Mouse (Mus musculus) ES-E14 (cell line): ENCODE results near the gene Hc. TPM values are rescaled to one million over a fixed set of nuclear protein-coding genes. Genes with fewer than 3 reads are reported as not detected.

ENCODE experiments used
- DNase-seq: peaks from one replicate; pipeline ENCODE4 v3.0.0-alpha.2; 2013; ENCODE audit warnings: low read depth, low spot score
- H3K27ac ChIP-seq: 2 replicates; pipeline ENCODE4 v1.5.1; 2012; ENCODE audit warnings: low read depth, mild to moderate bottlenecking, low read length, moderate library complexity, mixed read lengths; ENCODE audit not compliant: poor library complexity, insufficient read depth, severe bottlenecking
- H3K36me3 ChIP-seq: 2 replicates; pipeline ENCODE4 v1.6.1; 2012; ENCODE audit warnings: mild to moderate bottlenecking, low read length, moderate library complexity, mixed read lengths; ENCODE audit not compliant: control insufficient read depth, poor library complexity, insufficient read depth, severe bottlenecking
- H3K4me1 ChIP-seq, 2 experiments: fragments of 150-350 bp in 1 of 2; sonication (generic) in 1 of 2; 2 replicates each; pipeline ENCODE4 v1.6.1; 2012; ENCODE audit warnings: low read length in 2 of 2, mild to moderate bottlenecking in 1 of 2, mixed read lengths in 1 of 2; ENCODE audit not compliant: control insufficient read depth in 2 of 2, insufficient read depth in 2 of 2, poor library complexity in 1 of 2
- H3K4me3 ChIP-seq, 2 experiments: fragments of 150-350 bp in 1 of 2; sonication (generic) in 1 of 2; 2 replicates each; pipeline ENCODE4 v1.5.1; 2012; ENCODE audit warnings: low read length in 2 of 2, low read depth in 1 of 2, mild to moderate bottlenecking in 1 of 2, mixed read lengths in 1 of 2; ENCODE audit not compliant: insufficient read depth in 1 of 2, poor library complexity in 1 of 2, severe bottlenecking in 1 of 2
- H3K9ac ChIP-seq: 2 replicates; pipeline ENCODE4 v1.6.1; 2012; ENCODE audit warnings: low read depth, mild to moderate bottlenecking, low read length, mixed read lengths; ENCODE audit not compliant: poor library complexity, insufficient read depth, severe bottlenecking
- H3K9me3 ChIP-seq: fragments of 150-350 bp; sonication (generic); 2 replicates; pipeline ENCODE4 v1.6.1; 2012; ENCODE audit warnings: low read depth, mild to moderate bottlenecking, low read length; ENCODE audit not compliant: control insufficient read depth, insufficient read depth
- CHD2 ChIP-seq: IDR thresholded peaks from 2 replicates; pipeline ENCODE4 v1.6.1; 2014; ENCODE audit warnings: mild to moderate bottlenecking, low read depth, low read length, inconsistent platforms
- HCFC1 ChIP-seq: IDR thresholded peaks from 2 replicates; pipeline ENCODE4 v1.6.1; 2012; ENCODE audit warnings: low read length, inconsistent platforms, borderline replicate concordance; ENCODE audit not compliant: insufficient read depth
- MAFK ChIP-seq: IDR thresholded peaks from 2 replicates; pipeline ENCODE4 v1.6.1; 2014; ENCODE audit warnings: mild to moderate bottlenecking, low read depth, low read length, inconsistent platforms; ENCODE audit not compliant: insufficient read depth
- ZC3H11A ChIP-seq: IDR thresholded peaks from 2 replicates; pipeline ENCODE4 v1.6.1; 2012; ENCODE audit warnings: low read depth, mild to moderate bottlenecking, inconsistent platforms, low read length, borderline replicate concordance
- ZNF384 ChIP-seq: IDR thresholded peaks from 2 replicates; pipeline ENCODE4 v1.6.1; 2012; ENCODE audit warnings: low read depth, low read length, inconsistent platforms
- in situ Hi-C, 2 experiments: fragments of 600-800 bp; cut with MboI; formaldehyde crosslinking; loops; one replicate each; pipeline ENCODE4 v1.15.1; 2025; ENCODE audit warnings: low sequenced_read_pairs in 2 of 2, inconsistent platforms in 1 of 2; ENCODE audit not compliant: unreplicated experiment in 2 of 2
- total RNA-seq: library from RNA; depleted of rRNA; stranded (reverse); fragments of 300-350 nt; gene quantifications from 2 replicates; pipeline ENCODE4 v1.2.3, GENCODE M21; 2012

Gene Hc
- total RNA-seq, 1 experiment: 0.45 TPM

DNA sequence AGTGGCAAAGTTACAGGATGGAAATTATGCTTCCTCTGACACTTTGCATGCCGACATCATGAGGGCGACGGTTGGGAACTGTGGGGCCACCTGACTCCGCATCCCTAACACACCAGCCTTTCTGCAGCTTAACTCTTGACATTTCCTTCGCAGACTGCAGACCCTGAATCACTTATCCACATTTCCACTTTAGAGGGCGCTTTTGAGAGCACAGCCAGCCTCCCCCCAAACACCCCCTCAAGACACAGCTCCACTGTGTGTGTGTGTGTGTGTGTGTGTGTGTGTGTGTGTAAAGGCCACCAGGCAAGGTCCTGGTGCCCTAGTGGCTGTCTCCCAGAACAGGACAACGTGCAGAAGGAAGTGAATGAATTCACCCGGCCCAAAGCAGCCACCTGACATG, 95.4 kb downstream of the Hc start:
- Histone ChIP-seq H3K4me3 (no peak overlapping the region; a peak in 1 of 4 replicates), H3K9ac (no peak overlapping the region), H3K4me1 (peaks cover 5 to 14% of the 10 kb centered on the region in 2 experiments; a peak in 3 of 4 replicates), H3K36me3 (no peaks in the 10 kb centered on the region), H3K9me3 (no peaks in the 10 kb centered on the region), H3K27ac (no peak overlapping the region)
- in situ Hi-C loops: no loop called here
- DNase-seq: no peak
- no peak for TF ChIP-seq CHD2
- TF ChIP-seq HCFC1: no peak
- no peak for TF ChIP-seq MAFK
- no peak for TF ChIP-seq ZC3H11A
- no peak for TF ChIP-seq ZNF384

DNA sequence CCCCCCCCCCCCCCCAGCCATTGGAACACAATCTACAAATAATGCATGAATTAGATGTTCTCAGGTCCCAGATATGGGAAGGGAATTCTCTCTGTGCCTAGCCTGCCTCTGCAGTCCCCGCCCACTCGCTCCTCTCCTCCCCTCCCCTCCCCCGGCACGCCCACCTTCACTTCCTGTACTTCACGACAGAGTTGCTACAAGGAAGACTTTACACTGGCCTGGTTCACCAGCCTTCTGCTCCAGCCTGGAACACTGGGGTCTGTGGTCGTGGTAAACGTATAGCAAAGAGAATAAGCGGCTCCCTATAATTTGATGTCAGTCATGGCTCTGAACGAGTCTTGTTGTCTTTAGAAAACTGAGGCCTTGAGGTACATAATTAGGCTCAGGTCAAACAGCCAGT, 95.9 kb downstream of the Hc start:
- in situ Hi-C loops: no loop called here
- peak; percentile 50 for DNase-seq
- H3K4me3 ChIP-seq: no peak overlapping the region; a peak in 1 of 4 replicates
- no peak overlapping the region for H3K9ac ChIP-seq
- H3K9me3 ChIP-seq: no peaks in the 10 kb centered on the region
- peaks cover 5 to 14% of the 10 kb centered on the region in 2 experiments; a peak in 3 of 4 replicates for H3K4me1 ChIP-seq
- no peaks in the 10 kb centered on the region for H3K36me3 ChIP-seq
- no peak for TF ChIP-seq ZNF384
- TF ChIP-seq HCFC1: no peak
- no peak for TF ChIP-seq CHD2
- no peak for TF ChIP-seq ZC3H11A
- no peak for TF ChIP-seq MAFK
- H3K27ac ChIP-seq: no peak overlapping the region

DNA sequence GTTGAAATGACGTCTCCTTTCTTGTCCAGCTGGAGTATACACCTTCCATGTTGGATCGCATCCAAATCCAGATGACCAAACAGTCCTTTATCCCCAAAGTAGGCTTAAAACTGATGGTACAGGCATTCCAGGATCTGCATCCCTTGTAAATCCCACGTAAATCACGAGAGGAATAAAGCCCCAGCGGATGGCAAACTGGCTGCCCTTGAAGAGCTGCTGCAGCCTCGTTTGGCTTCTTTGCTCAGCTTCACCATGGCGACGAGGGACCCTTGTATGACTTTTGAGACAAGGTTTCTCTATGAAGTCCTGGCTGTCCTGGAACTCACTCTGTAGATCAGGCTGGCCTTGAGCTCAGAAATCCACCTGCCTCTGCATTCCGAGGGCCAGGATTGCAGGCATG, 96.6 kb downstream of the Hc start:
- TF ChIP-seq MAFK: no peak
- H3K4me3 ChIP-seq: no peak overlapping the region
- in situ Hi-C loops: no loop called here
- DNase-seq: no peak
- no peak overlapping the region for H3K9ac ChIP-seq
- peaks cover 5 to 14% of the 10 kb centered on the region in 2 experiments; a peak in 3 of 4 replicates for H3K4me1 ChIP-seq
- H3K9me3 ChIP-seq: no peaks in the 10 kb centered on the region
- no peaks in the 10 kb centered on the region for H3K36me3 ChIP-seq
- no peak overlapping the region for H3K27ac ChIP-seq

DNA sequence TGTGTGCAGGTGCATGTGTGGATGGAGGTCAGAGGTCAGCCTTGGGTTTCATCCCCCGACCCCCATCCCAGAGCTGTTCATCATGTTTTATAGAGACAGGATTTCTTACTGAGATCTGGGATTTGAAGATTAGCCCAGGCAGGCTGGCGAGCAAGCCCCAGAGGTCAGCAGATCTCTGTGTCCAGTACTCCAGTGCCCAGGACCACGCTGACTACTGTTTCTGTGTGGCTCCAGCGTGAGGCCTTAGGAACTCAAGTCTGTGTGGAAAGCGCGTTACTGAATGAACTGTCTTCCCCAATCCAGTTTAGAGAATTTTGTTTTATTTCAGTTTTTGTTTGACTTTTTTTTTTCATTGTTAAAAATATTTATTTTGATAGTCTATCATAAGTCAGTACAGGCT, 97.0 kb downstream of the Hc start:
- no peak for DNase-seq
- Histone ChIP-seq H3K4me1 (peaks cover 5 to 14% of the 10 kb centered on the region in 2 experiments; a peak in 3 of 4 replicates), H3K9me3 (no peaks in the 10 kb centered on the region), H3K27ac (no peak overlapping the region), H3K36me3 (no peaks in the 10 kb centered on the region), H3K9ac (peak overlapping the region; percentile 17; the same call in 1 of the 2 replicates), H3K4me3 (no peak overlapping the region)
- in situ Hi-C loops: no loop called here
- no peak for TF ChIP-seq HCFC1
- TF ChIP-seq MAFK: no peak
- TF ChIP-seq ZNF384: no peak
- no peak for TF ChIP-seq CHD2
- no peak for TF ChIP-seq ZC3H11A

DNA sequence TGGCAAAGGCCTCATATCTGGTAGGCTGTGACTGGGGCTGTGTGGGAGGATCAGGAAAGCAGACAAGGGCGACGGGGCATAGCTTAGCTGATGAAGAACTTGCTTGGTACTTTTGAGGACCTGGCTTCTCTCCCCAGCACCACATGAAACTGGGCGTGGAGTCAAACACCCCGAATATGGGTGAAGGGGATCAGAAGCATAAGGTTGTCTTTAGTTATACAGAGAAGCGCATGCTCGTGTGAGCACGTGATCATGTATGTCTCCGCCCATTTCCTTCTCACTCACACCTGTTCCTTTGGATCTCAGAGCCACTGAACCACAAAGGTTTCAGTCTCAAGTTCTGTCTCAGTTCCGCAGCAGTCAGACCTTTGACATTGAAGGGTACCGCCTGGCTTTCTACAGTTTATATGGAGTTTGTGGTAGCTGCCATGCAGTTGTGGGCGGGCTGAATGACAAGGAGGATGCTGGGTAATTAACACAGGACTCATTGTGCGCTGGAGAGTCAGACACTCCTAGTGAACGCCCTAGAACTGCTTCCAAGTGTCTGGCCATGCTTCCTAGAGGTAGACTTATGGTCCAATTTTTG, 97.8 kb downstream of the Hc start:
- TF ChIP-seq HCFC1: no peak
- no peak for TF ChIP-seq ZC3H11A
- no peak for TF ChIP-seq ZNF384
- no peak for TF ChIP-seq CHD2
- TF ChIP-seq MAFK: no peak
- Histone ChIP-seq H3K4me3 (0 out of 4 replicates have a peak overlapping the region, but pooled peaks of 1 of the 2 experiments have one; percentile 23), H3K9ac (peak overlapping the region; percentile 19; the same call in 1 of the 2 replicates), H3K4me1 (peaks cover 5 to 14% of the 10 kb centered on the region in 2 experiments; a peak in 3 of 4 replicates), H3K36me3 (no peaks in the 10 kb centered on the region), H3K9me3 (no peaks in the 10 kb centered on the region), H3K27ac (no peak overlapping the region)
- in situ Hi-C loops: no loop called here
- DNase-seq: no peak
